Mouse (Mus musculus): ENCODE results near the gene Tmem229a. TPM values are rescaled to one million over a fixed set of nuclear protein-coding genes. Genes with fewer than 3 reads are reported as not detected.

Tmem229a gene
- polyA plus RNA-seq, 1 experiment from 2014 or later, result 4.7 TPM

DNA sequence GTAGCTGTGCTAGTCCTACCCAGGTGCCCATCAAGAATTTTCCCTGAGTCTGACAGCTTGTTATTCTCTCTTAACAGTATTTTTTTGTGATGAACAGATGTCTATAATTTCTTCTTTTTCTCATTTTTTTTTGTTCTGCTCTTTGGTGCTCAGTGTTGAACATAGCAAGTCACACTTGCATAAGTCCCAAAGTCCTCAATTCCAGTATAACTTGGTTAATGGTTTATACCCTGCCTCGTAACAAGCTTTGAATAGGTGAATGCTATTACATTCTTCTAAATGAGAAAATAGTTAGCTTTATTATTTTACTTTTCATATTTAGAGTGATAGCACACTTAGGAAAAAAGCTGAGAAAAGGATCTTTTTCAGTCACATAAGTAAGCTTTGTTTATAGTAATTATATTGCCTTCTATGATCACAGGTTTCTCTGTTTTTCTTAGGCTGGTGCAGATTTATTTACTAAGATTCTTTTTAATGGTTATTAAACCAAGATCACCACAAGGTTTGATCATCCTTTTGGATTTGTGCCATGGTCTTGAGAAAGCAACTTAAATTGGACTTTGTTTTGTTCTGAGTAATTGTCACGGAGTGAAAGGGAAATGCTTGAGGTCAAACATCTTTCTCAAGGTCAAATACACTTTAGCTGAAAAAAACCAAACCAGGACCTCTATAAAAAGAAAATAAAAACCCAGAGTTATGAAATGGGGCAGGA is 45.9 kb downstream of the Tmem229a start:
- ATAC-seq (ENCODE audit: low read depth), result no peak

GRCm38 (mm10) chr6:24907824-24908223 is 48.3 kb downstream of the Tmem229a start:
- H3K4me3 ChIP-seq (ENCODE audit: low read depth, low read length), result no peak overlapping the region
- H3K27ac ChIP-seq (ENCODE audit: low read depth, low read length), result no peak overlapping the region
- no peaks in the 10 kb centered on the region for H3K4me1 ChIP-seq (ENCODE audit: control insufficient read depth, insufficient read depth, low read length)
- no peak for ATAC-seq (ENCODE audit: low read depth)
- no peaks in the 10 kb centered on the region for H3K27me3 ChIP-seq (ENCODE audit: control insufficient read depth, insufficient read depth, low read length)
- WGBS, result 85% methylated on average over 2 of the region's 2 CpGs
- no peaks in the 10 kb centered on the region for H3K36me3 ChIP-seq (ENCODE audit: control insufficient read depth, insufficient read depth, low read length)
- no peak overlapping the region for H3K4me2 ChIP-seq (ENCODE audit: low read depth, low read length)
- no peak overlapping the region for H3K9ac ChIP-seq (replicated peaks; ENCODE audit: low read depth, low read length)
- no peaks in the 10 kb centered on the region for H3K9me3 ChIP-seq (ENCODE audit: control insufficient read depth, low read length)

More for the DNA sequence above, 45.9 kb downstream of the Tmem229a start:
- Histone ChIP-seq H3K9ac (replicated peaks; ENCODE audit: low read depth, low read length) (no peak overlapping the region), H3K4me1 (ENCODE audit: control insufficient read depth, insufficient read depth, low read length) (no peaks in the 10 kb centered on the region), H3K4me2 (ENCODE audit: low read depth, low read length) (no peak overlapping the region), H3K4me3 (ENCODE audit: low read depth, low read length) (no peak overlapping the region), H3K9me3 (ENCODE audit: control insufficient read depth, low read length) (no peaks in the 10 kb centered on the region), H3K27ac (ENCODE audit: low read depth, low read length) (no peak overlapping the region), H3K36me3 (ENCODE audit: control insufficient read depth, insufficient read depth, low read length) (no peaks in the 10 kb centered on the region), H3K27me3 (ENCODE audit: control insufficient read depth, insufficient read depth, low read length) (no peaks in the 10 kb centered on the region)
- 84% methylated on average over 2 of the region's 2 CpGs for WGBS

DNA sequence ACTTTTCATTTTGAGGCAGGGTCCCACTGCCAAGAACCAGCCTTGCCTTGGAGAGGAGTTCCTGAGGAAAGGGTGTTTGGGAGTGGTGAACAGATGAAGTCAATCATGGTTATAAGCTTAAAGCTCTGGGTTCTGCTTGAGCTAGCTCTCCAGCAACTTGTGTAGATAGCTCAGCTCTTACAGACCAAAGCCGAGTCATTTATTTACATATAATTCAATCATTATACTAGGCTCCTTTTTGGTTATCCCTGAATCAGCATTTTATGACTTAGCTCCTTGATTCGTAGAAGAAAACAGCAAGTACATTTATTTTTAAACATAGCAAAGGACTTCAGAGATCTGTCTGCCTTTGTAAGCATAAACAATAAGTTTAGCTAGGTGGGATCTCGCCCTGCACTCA is 51.0 kb downstream of the Tmem229a start:
- Histone ChIP-seq H3K4me2 (ENCODE audit: low read depth, low read length) (no peak overlapping the region), H3K27ac (ENCODE audit: low read depth, low read length) (no peak overlapping the region), H3K4me1 (ENCODE audit: control insufficient read depth, insufficient read depth, low read length) (no peaks in the 10 kb centered on the region), H3K9ac (replicated peaks; ENCODE audit: low read depth, low read length) (no peak overlapping the region), H3K27me3 (ENCODE audit: control insufficient read depth, insufficient read depth, low read length) (no peaks in the 10 kb centered on the region), H3K9me3 (ENCODE audit: control insufficient read depth, low read length) (no peaks in the 10 kb centered on the region), H3K36me3 (ENCODE audit: control insufficient read depth, insufficient read depth, low read length) (no peaks in the 10 kb centered on the region), H3K4me3 (ENCODE audit: low read depth, low read length) (no peak overlapping the region)
- no peak for ATAC-seq (ENCODE audit: low read depth)
- WGBS, result 86% methylated on average over 3 of the region's 3 CpGs

Other genes starting within 250 kb of the Tmem229a start
- gene Hyal6, start 223.1 kb downstream of the Tmem229a start, polyA plus RNA-seq (2014; fragmentation: Nextera tagmentation; extraction: Ambion mirVana), result not detected in 2 replicates
- not detected in 2 replicates for gene Hyal4, start 208.0 kb downstream of the Tmem229a start, polyA plus RNA-seq (2014; fragmentation: Nextera tagmentation; extraction: Ambion mirVana)
- gene Spam1, start 165.1 kb downstream of the Tmem229a start, polyA plus RNA-seq (2014; fragmentation: Nextera tagmentation; extraction: Ambion mirVana), result not detected in 2 replicates
- not detected in 2 replicates for gene Hyal5, start 98.3 kb downstream of the Tmem229a start, polyA plus RNA-seq (2014; fragmentation: Nextera tagmentation; extraction: Ambion mirVana)